7 mouse cellular contexts compared by ENCODE assay signal in genomic region chr12:76582841-76583240, GRCm38 (mm10). TPM values are rescaled to one million over a fixed set of nuclear protein-coding genes. Genes with fewer than 3 reads are reported as not detected.
A peak's percentile ranks its signal among the peaks of the same experiment; 100 is the strongest.
DNase-seq lines count a peak whose midpoint lies in the region; ATAC-seq and TF ChIP-seq lines count a peak whose summit lies in the region.

No protein-coding gene starts in this region.

- WGBS in lung, embryonic 14.5 days = 12% methylated on average over 6 of the region's 6 CpGs
- WGBS in lung, adult 2 months = 15% methylated on average over 6 of the region's 6 CpGs
- WGBS in stomach, embryonic 14.5 days = 26% methylated on average over 6 of the region's 6 CpGs

- TF ChIP-seq CTCF in lung, embryonic 14.5 days (IDR thresholded peaks at IDR 0.05; ENCODE audit: low read depth) = no peak
- no peak for TF ChIP-seq CTCF in lung, adult 2 months (IDR thresholded peaks at IDR 0.05; ENCODE audit: insufficient read depth, low read length)
- TF ChIP-seq CTCF in brain, embryonic 14.5 days (IDR thresholded peaks at IDR 0.05; ENCODE audit: borderline replicate concordance, extremely low read depth, insufficient read depth, insufficient read length) = no peak

- H3K9ac ChIP-seq in lung, embryonic 14.5 days = no peak overlapping the region
- no peak overlapping the region for H3K9ac ChIP-seq in stomach, embryonic 14.5 days (replicated peaks; ENCODE audit: low read depth, low read length)

- no peak for TF ChIP-seq POLR2A in lung, adult 2 months (IDR thresholded peaks at IDR 0.05; ENCODE audit: borderline replicate concordance, extremely low read depth, low read depth, low read length)
- TF ChIP-seq POLR2A in brain, embryonic 14.5 days (IDR thresholded peaks at IDR 0.05; ENCODE audit: borderline replicate concordance, extremely low read depth, insufficient read depth, insufficient read length, poor library complexity, severe bottlenecking) = no peak

- peak overlapping the region; percentile 1; the same call in 1 of the 2 replicates for H3K27ac ChIP-seq in lung, embryonic 14.5 days (ENCODE audit: low read depth)
- H3K27ac ChIP-seq in stomach, embryonic 14.5 days (ENCODE audit: low read length) = peak overlapping the region; percentile 27

- peak; percentile 83 for DNase-seq in lung, embryonic 14.5 days
- DNase-seq in lung, adult 2 months = no peak
- peak; percentile 69 for DNase-seq in brain, embryonic 14.5 days (ENCODE audit: low read depth)
- peak; percentile 75 for DNase-seq in kidney, postnatal 14 days
- DNase-seq in layer of hippocampus, adult 18-20 months (ENCODE audit: low spot score in 2 of 2) = no peak

- H3K4me1 ChIP-seq in lung, embryonic 14.5 days (ENCODE audit: insufficient read depth) = peaks cover 12% of the 10 kb centered on the region
- H3K4me1 ChIP-seq in lung, adult 2 months (ENCODE audit: control insufficient read depth, insufficient read depth, low read length) = no peaks in the 10 kb centered on the region
- peaks cover 8% of the 10 kb centered on the region for H3K4me1 ChIP-seq in stomach, embryonic 14.5 days (ENCODE audit: control insufficient read depth, insufficient read depth, low read length)

- peak; percentile 90 for ATAC-seq in lung, embryonic 14.5 days (ENCODE audit: insufficient read depth)
- peak; percentile 66 for ATAC-seq in granulocyte monocyte progenitor cell, adult 5-6 weeks (replicated peaks; ENCODE audit: poor library complexity, severe bottlenecking)
- ATAC-seq in stomach, embryonic 14.5 days (ENCODE audit: insufficient number of reproducible peaks, insufficient read depth, low FRiP score, low read depth) = peak; percentile 21; the same call in 1 of the 2 replicates

- H3K27me3 ChIP-seq in lung, embryonic 14.5 days (ENCODE audit: insufficient read depth, low read length) = no peaks in the 10 kb centered on the region
- H3K27me3 ChIP-seq in stomach, embryonic 14.5 days (ENCODE audit: control insufficient read depth, insufficient read depth, low read length) = no peaks in the 10 kb centered on the region

- H3K9me3 ChIP-seq in lung, embryonic 14.5 days (ENCODE audit: low read depth, low read length) = no peaks in the 10 kb centered on the region
- H3K9me3 ChIP-seq in stomach, embryonic 14.5 days (ENCODE audit: control insufficient read depth, low read depth, low read length) = no peaks in the 10 kb centered on the region

- H3K4me2 ChIP-seq in lung, embryonic 14.5 days = no peak overlapping the region
- H3K4me2 ChIP-seq in stomach, embryonic 14.5 days (replicated peaks; ENCODE audit: low read depth, low read length) = no peak overlapping the region

- peaks cover 18% of the 10 kb centered on the region for H3K36me3 ChIP-seq in lung, embryonic 14.5 days (ENCODE audit: insufficient read depth)
- peaks cover 6% of the 10 kb centered on the region; the same call in 1 of the 2 replicates for H3K36me3 ChIP-seq in stomach, embryonic 14.5 days (ENCODE audit: control insufficient read depth, insufficient read depth, low read length)

- no peak overlapping the region for H3K4me3 ChIP-seq in lung, embryonic 14.5 days (ENCODE audit: low read depth, low read length)
- no peak overlapping the region for H3K4me3 ChIP-seq in lung, adult 2 months (replicated peaks; ENCODE audit: extremely low read depth, low read depth, low read length)
- H3K4me3 ChIP-seq in stomach, embryonic 14.5 days (ENCODE audit: low read depth, low read length) = no peak overlapping the region

RNA-seq across cellular contexts. Expression of gene Plekhg3, which starts 52.1 kb away (rescaled TPM):
- 9.0 and 9.7 TPM in 2 replicates for polyA plus RNA-seq in lung, embryonic 14.5 days (2014; fragmentation: Nextera tagmentation; extraction: Ambion mirVana)
- polyA plus RNA-seq in lung, adult 2 months (2012; rRNA removed) = 19.5 and 20.4 TPM in 2 replicates
- polyA plus RNA-seq in brain, embryonic 14.5 days (2012; rRNA removed) = 3.1 and 5.2 TPM in 2 replicates
- total RNA-seq in granulocyte monocyte progenitor cell, adult 5-6 weeks (2014; fragmentation: Nextera tagmentation) = 19.6 and 20.5 TPM in 2 replicates
- total RNA-seq in granulocyte monocyte progenitor cell, adult 5-6 weeks (2017) = 13.3 and 15.6 TPM in 2 replicates
- polyA plus RNA-seq in stomach, embryonic 14.5 days (2014; fragmentation: Nextera tagmentation; extraction: Ambion mirVana) = 13.8 TPM in 2 replicates
- total RNA-seq in layer of hippocampus, adult 18-20 months (2021) = 10 to 100 TPM; 21.9 to 24.5 TPM

Comparison
In these comparisons a context has a peak if more than half of its experiments do, and no peak if none do; other contexts are left out.
1. DNase-seq: peak in lung, embryonic 14.5 days (single experiment), brain, embryonic 14.5 days (single experiment) and kidney, postnatal 14 days (single experiment); none in lung, adult 2 months (single experiment) and layer of hippocampus, adult 18-20 months (0 of 2).
2. ATAC-seq: peak in every context shown above with its lines; median percentile 90 in lung, embryonic 14.5 days; 66 in granulocyte monocyte progenitor cell, adult 5-6 weeks; 21 in stomach, embryonic 14.5 days.